Mouse (Mus musculus): ENCODE data around the gene Senp7. TPM values are rescaled to one million over a fixed set of nuclear protein-coding genes. Genes with fewer than 3 reads are reported as not detected.
"Not testable (repeated sequence)": the region's sequence is repeated elsewhere in the genome, so short reads cannot be mapped to it uniquely, and the experiment has no call there.

Gene Senp7
- polyA plus RNA-seq, 1 experiment from 2014 or later, result 54.7 TPM

- no peak for ATAC-seq (ENCODE audit: low FRiP score)
These were observed 14.8 kb downstream of the Senp7 start for GRCm38 (mm10) chr16:56062981-56063380.

DNA sequence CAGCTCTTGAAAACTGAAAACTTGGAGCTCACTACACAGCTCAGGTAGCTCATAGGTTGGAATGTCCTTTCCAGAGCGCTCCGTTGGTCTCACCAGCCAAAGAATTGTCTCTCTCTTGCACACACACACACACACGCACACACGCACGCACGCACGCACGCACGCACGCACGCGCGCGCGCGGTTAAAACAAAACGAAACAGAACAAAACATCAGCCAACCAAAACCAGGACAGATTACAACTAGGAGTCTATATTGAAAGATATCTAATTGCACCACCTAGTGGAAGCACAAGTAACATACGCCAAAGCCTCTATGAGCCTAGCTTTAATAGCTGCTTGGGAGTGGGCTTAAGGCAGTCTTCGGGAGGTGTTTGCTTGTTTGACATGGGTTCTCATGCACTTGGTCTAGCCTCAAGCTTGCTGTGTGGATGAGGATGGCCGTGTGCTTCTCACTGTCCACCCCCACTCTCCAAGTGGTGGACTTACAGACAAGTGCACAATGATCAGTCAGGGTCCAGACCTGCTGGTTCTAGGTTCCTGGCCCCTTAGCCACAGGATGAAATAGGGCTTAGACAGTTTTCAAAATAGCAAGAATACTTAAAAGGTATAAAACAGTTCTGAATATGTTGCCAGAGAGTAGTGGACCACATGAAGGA lies 16.3 kb downstream of the Senp7 start:
- H3K36me3 ChIP-seq (replicated peaks; ENCODE audit: control insufficient read depth, insufficient read depth), result no peaks in the 10 kb centered on the region
- H3K27ac ChIP-seq, result peak overlapping the region; percentile 79
- peak overlapping the region; percentile 25 for H3K4me3 ChIP-seq (replicated peaks; ENCODE audit: low read length)
- ATAC-seq (ENCODE audit: low FRiP score) (peak; percentile 93), DNase-seq (ENCODE audit: low spot score) (peak; percentile 86)
- no peaks in the 10 kb centered on the region for H3K9me3 ChIP-seq (ENCODE audit: control insufficient read depth, low read length)
- H3K27me3 ChIP-seq (ENCODE audit: control insufficient read depth, insufficient read depth, low read length), result no peaks in the 10 kb centered on the region
- H3K4me1 ChIP-seq (replicated peaks; ENCODE audit: control insufficient read depth, insufficient read depth, low read length), result no peaks in the 10 kb centered on the region
- peak overlapping the region; percentile 51; the same call in 1 of the 2 replicates for H3K9ac ChIP-seq
- H3K4me2 ChIP-seq (replicated peaks), result peak overlapping the region; percentile 65
- WGBS, result 5% methylated on average over 20 of the region's 20 CpGs

More at GRCm38 (mm10) chr16:56062981-56063380, 14.8 kb downstream of the Senp7 start:
- Histone ChIP-seq H3K9me3 (ENCODE audit: control insufficient read depth, low read length) (no peaks in the 10 kb centered on the region), H3K9ac (no peak overlapping the region), H3K27ac (no peak overlapping the region), H3K4me1 (replicated peaks; ENCODE audit: control insufficient read depth, insufficient read depth, low read length) (no peaks in the 10 kb centered on the region), H3K4me2 (replicated peaks) (no peak overlapping the region), H3K4me3 (replicated peaks; ENCODE audit: low read length) (no peak overlapping the region), H3K36me3 (replicated peaks; ENCODE audit: control insufficient read depth, insufficient read depth) (no peaks in the 10 kb centered on the region), H3K27me3 (ENCODE audit: control insufficient read depth, insufficient read depth, low read length) (no peaks in the 10 kb centered on the region)
- 46% methylated on average over 11 of the region's 11 CpGs for WGBS
- no peak for DNase-seq (ENCODE audit: low spot score)

DNA sequence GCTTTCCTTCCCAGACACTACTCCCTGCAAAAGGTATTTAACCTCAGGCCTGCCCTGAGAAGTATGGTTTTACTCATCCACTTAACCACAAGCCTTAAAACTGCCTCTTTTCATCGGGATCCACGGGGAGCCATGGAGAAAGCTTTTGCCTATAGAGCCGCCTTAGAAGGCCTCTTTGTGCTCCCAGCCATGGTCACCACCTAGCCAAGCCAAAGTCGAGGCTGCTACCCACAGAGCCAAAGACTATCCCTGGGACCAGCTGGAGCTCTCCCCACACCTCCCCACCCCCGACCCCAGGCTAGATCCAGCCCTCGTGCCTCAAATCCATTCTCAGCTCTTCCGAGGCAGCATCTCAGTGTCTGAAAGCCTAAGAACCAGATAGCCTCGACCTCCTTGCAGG lies 18.0 kb downstream of the Senp7 start:
- no peak overlapping the region for H3K27ac ChIP-seq
- WGBS, result 48% methylated on average over 8 of the region's 8 CpGs
- no peaks in the 10 kb centered on the region for H3K9me3 ChIP-seq (ENCODE audit: control insufficient read depth, low read length)
- no peak overlapping the region for H3K4me2 ChIP-seq (replicated peaks)
- no peak overlapping the region for H3K9ac ChIP-seq
- no peak for ATAC-seq (ENCODE audit: low FRiP score)
- H3K4me3 ChIP-seq (replicated peaks; ENCODE audit: low read length), result no peak overlapping the region
- DNase-seq (ENCODE audit: low spot score), result no peak
- no peaks in the 10 kb centered on the region for H3K4me1 ChIP-seq (replicated peaks; ENCODE audit: control insufficient read depth, insufficient read depth, low read length)
- no peaks in the 10 kb centered on the region for H3K36me3 ChIP-seq (replicated peaks; ENCODE audit: control insufficient read depth, insufficient read depth)
- no peaks in the 10 kb centered on the region for H3K27me3 ChIP-seq (ENCODE audit: control insufficient read depth, insufficient read depth, low read length)

GRCm38 (mm10) chr16:56068523-56069070 lies 20.5 kb downstream of the Senp7 start:
- WGBS, result 95% methylated on average over 6 of the region's 6 CpGs

GRCm38 (mm10) chr16:56071317-56072232 lies 23.4 kb downstream of the Senp7 start:
- H3K9me3 ChIP-seq (ENCODE audit: control insufficient read depth, low read length), result no peaks in the 10 kb centered on the region
- peaks cover 4% of the 10 kb centered on the region for H3K4me1 ChIP-seq (replicated peaks; ENCODE audit: control insufficient read depth, insufficient read depth, low read length)
- H3K4me2 ChIP-seq (replicated peaks), result no peak overlapping the region
- DNase-seq (ENCODE audit: low spot score) (no peak), ATAC-seq (ENCODE audit: low FRiP score) (no peak)
- no peaks in the 10 kb centered on the region for H3K36me3 ChIP-seq (replicated peaks; ENCODE audit: control insufficient read depth, insufficient read depth)
- H3K27ac ChIP-seq, result no peak overlapping the region
- no peaks in the 10 kb centered on the region for H3K27me3 ChIP-seq (ENCODE audit: control insufficient read depth, insufficient read depth, low read length)
- no peak overlapping the region for H3K4me3 ChIP-seq (replicated peaks; ENCODE audit: low read length)
- WGBS, result 48% methylated on average over 5 of the region's 5 CpGs
- no peak overlapping the region for H3K9ac ChIP-seq

More at GRCm38 (mm10) chr16:56068523-56069070, 20.5 kb downstream of the Senp7 start:
- no peak for ATAC-seq (ENCODE audit: low FRiP score)
- Histone ChIP-seq H3K36me3 (replicated peaks; ENCODE audit: control insufficient read depth, insufficient read depth) (no peaks in the 10 kb centered on the region), H3K4me1 (replicated peaks; ENCODE audit: control insufficient read depth, insufficient read depth, low read length) (no peaks in the 10 kb centered on the region), H3K4me2 (replicated peaks) (no peak overlapping the region), H3K27me3 (ENCODE audit: control insufficient read depth, insufficient read depth, low read length) (no peaks in the 10 kb centered on the region), H3K9ac (no peak overlapping the region), H3K4me3 (replicated peaks; ENCODE audit: low read length) (no peak overlapping the region), H3K27ac (no peak overlapping the region), H3K9me3 (ENCODE audit: control insufficient read depth, low read length) (no peaks in the 10 kb centered on the region)
- DNase-seq (ENCODE audit: low spot score), result no peak

- no peaks in the 10 kb centered on the region for H3K27me3 ChIP-seq (ENCODE audit: control insufficient read depth, insufficient read depth, low read length)
- DNase-seq (ENCODE audit: low spot score), result no peak
- peaks cover 12% of the 10 kb centered on the region for H3K4me1 ChIP-seq (replicated peaks; ENCODE audit: control insufficient read depth, insufficient read depth, low read length)
- H3K4me3 ChIP-seq (replicated peaks; ENCODE audit: low read length), result no peak overlapping the region
- H3K27ac ChIP-seq, result no peak overlapping the region
- no peak for ATAC-seq (ENCODE audit: low FRiP score)
- no peak overlapping the region for H3K4me2 ChIP-seq (replicated peaks)
- WGBS, result 84% methylated on average over 6 of the region's 6 CpGs
- H3K9me3 ChIP-seq (ENCODE audit: control insufficient read depth, low read length), result no peaks in the 10 kb centered on the region
- no peak overlapping the region for H3K9ac ChIP-seq
- H3K36me3 ChIP-seq (replicated peaks; ENCODE audit: control insufficient read depth, insufficient read depth), result no peaks in the 10 kb centered on the region
These were observed 24.4 kb downstream of the Senp7 start for GRCm38 (mm10) chr16:56072533-56072932.

GRCm38 (mm10) chr16:56073150-56073549 lies 25.0 kb downstream of the Senp7 start:
- not testable (repeated sequence) for H3K9me3 ChIP-seq (ENCODE audit: control insufficient read depth, low read length); H3K27ac ChIP-seq; H3K27me3 ChIP-seq (ENCODE audit: control insufficient read depth, insufficient read depth, low read length); H3K9ac ChIP-seq; ATAC-seq (ENCODE audit: low FRiP score); H3K4me3 ChIP-seq (replicated peaks; ENCODE audit: low read length); H3K36me3 ChIP-seq (replicated peaks; ENCODE audit: control insufficient read depth, insufficient read depth); DNase-seq (ENCODE audit: low spot score); H3K4me2 ChIP-seq (replicated peaks)
- peaks cover 12% of the 10 kb centered on the region for H3K4me1 ChIP-seq (replicated peaks; ENCODE audit: control insufficient read depth, insufficient read depth, low read length)
- 89% methylated on average over 6 of the region's 6 CpGs for WGBS

- Histone ChIP-seq H3K4me2 (replicated peaks) (no peak overlapping the region), H3K9me3 (ENCODE audit: control insufficient read depth, low read length) (no peaks in the 10 kb centered on the region), H3K36me3 (replicated peaks; ENCODE audit: control insufficient read depth, insufficient read depth) (no peaks in the 10 kb centered on the region), H3K4me1 (replicated peaks; ENCODE audit: control insufficient read depth, insufficient read depth, low read length) (peaks cover 12% of the 10 kb centered on the region), H3K9ac (no peak overlapping the region), H3K27ac (no peak overlapping the region), H3K4me3 (replicated peaks; ENCODE audit: low read length) (no peak overlapping the region), H3K27me3 (ENCODE audit: control insufficient read depth, insufficient read depth, low read length) (no peaks in the 10 kb centered on the region)
- DNase-seq (ENCODE audit: low spot score) (peak; percentile 10), ATAC-seq (ENCODE audit: low FRiP score) (no peak)
- 95% methylated on average over 1 of the region's 1 CpGs for WGBS
These were observed 26.0 kb downstream of the Senp7 start for GRCm38 (mm10) chr16:56074122-56074521.

DNA sequence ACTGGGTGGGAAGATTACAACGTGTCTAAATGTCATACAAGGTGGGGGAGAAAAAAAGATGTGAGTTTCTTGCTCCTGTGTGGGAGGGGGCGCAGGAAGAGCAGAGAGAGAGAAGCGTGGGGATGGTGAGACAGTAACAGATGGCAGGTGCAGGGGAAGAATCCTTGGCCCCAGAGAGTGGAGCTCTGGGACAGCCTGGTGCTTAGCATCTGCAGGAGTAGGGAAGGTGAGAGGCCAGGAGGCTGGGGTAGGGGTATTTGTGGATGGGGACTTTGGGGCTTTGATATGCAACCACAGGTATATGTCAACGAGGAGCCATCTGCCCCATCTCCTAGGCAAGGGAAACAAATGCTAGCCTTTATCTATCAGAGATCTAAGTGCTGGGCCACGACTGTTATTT lies 26.4 kb downstream of the Senp7 start:
- H3K9ac ChIP-seq, result peak overlapping the region; percentile 84; the same call in 1 of the 2 replicates
- WGBS, result 84% methylated on average over 5 of the region's 5 CpGs
- H3K36me3 ChIP-seq (replicated peaks; ENCODE audit: control insufficient read depth, insufficient read depth), result no peaks in the 10 kb centered on the region
- no peaks in the 10 kb centered on the region for H3K27me3 ChIP-seq (ENCODE audit: control insufficient read depth, insufficient read depth, low read length)
- H3K27ac ChIP-seq, result 0 out of 2 replicates have a peak overlapping the region, but pooled peaks have one; percentile 94
- peaks cover 12% of the 10 kb centered on the region for H3K4me1 ChIP-seq (replicated peaks; ENCODE audit: control insufficient read depth, insufficient read depth, low read length)
- peak overlapping the region; percentile 72 for H3K4me2 ChIP-seq (replicated peaks)
- H3K4me3 ChIP-seq (replicated peaks; ENCODE audit: low read length), result no peak overlapping the region
- no peaks in the 10 kb centered on the region for H3K9me3 ChIP-seq (ENCODE audit: control insufficient read depth, low read length)
- ATAC-seq (ENCODE audit: low FRiP score) (no peak), DNase-seq (ENCODE audit: low spot score) (no peak)
